Comparison of ENCODE assay signal across 18 mouse cellular contexts in the genomic region with DNA sequence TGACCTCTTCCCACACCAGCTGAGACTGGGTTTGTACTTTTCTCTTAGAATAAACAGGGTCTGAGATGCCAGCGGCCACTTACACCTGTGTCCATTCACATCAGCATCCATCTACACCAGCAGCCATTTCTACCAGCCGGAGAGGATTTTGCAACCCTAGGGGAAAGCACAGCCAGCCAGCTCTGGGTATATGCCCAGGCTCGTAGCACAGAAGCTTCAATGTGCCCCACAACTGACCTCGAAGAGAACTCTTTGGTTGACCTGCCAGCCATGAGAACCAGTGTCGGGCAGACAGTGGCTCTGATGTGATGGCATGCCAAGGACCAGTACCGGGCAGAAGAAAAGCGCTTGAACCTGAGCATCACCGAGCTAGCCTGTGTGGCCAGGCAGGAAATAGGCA. TPM values are rescaled to one million over a fixed set of nuclear protein-coding genes. Genes with fewer than 3 reads are reported as not detected.
"Had no signal": no experiment of that assay in that cellular context is flagged by ENCODE, and none has a peak within 500 bp of the region (broad histone marks: within the 10 kb centered on the region; RNA-seq: fewer than 3 reads in every experiment).

No protein-coding gene starts in this region.

- ATAC-seq: midbrain, embryonic 15.5 days had no signal

- H3K27ac ChIP-seq: kidney, embryonic 15.5 days; left cerebral cortex, adult 2 months; liver, embryonic 13.5 days; macrophage; midbrain, embryonic 12.5 days; midbrain, embryonic 15.5 days; neural tube, embryonic 12.5 days; neural tube, embryonic 15.5 days had no signal

- DNase-seq: kidney, adult 8-10 months; kidney, postnatal 10 days; kidney, postnatal 36 days; layer of hippocampus, postnatal 36 days; liver, embryonic 13.5 days; retina, postnatal 1 day; right cerebral cortex, postnatal 25 days; thymus, adult 18-20 months; thymus, postnatal 36 days had no signal

- H3K4me1 ChIP-seq: kidney, embryonic 15.5 days; liver, embryonic 13.5 days; midbrain, embryonic 12.5 days; midbrain, embryonic 15.5 days; neural tube, embryonic 12.5 days; neural tube, embryonic 15.5 days had no signal

- H3K9ac ChIP-seq: kidney, embryonic 15.5 days; liver, embryonic 13.5 days; lung, embryonic 14.5 days; midbrain, embryonic 12.5 days; midbrain, embryonic 15.5 days; neural tube, embryonic 12.5 days; neural tube, embryonic 15.5 days had no signal

- H3K27me3 ChIP-seq: kidney, embryonic 15.5 days; liver, embryonic 13.5 days; midbrain, embryonic 12.5 days; midbrain, embryonic 15.5 days; neural tube, embryonic 12.5 days; neural tube, embryonic 15.5 days had no signal

- H3K4me2 ChIP-seq: kidney, embryonic 15.5 days; liver, embryonic 13.5 days; lung, embryonic 14.5 days; midbrain, embryonic 12.5 days; midbrain, embryonic 15.5 days; neural tube, embryonic 12.5 days; neural tube, embryonic 15.5 days had no signal

- H3K36me3 ChIP-seq: kidney, embryonic 15.5 days; liver, embryonic 13.5 days; midbrain, embryonic 12.5 days; midbrain, embryonic 15.5 days; neural tube, embryonic 12.5 days; neural tube, embryonic 15.5 days had no signal

- H3K9me3 ChIP-seq: kidney, embryonic 15.5 days; midbrain, embryonic 12.5 days; midbrain, embryonic 15.5 days; neural tube, embryonic 12.5 days; neural tube, embryonic 15.5 days had no signal

- H3K4me3 ChIP-seq: kidney, embryonic 15.5 days; left cerebral cortex, adult 2 months; liver, embryonic 13.5 days; midbrain, embryonic 12.5 days; midbrain, embryonic 15.5 days; neural tube, embryonic 12.5 days; neural tube, embryonic 15.5 days had no signal

RNA-seq across cellular contexts. Expression of a gene that starts 39.5 kb away (rescaled TPM):
- total RNA-seq: megakaryocyte, adult 5-6 weeks had no signal
